Mouse (Mus musculus) CH12.LX (cell line): ENCODE data around the gene Cth. TPM values are rescaled to one million over a fixed set of nuclear protein-coding genes. Genes with fewer than 3 reads are reported as not detected.

ENCODE experiments used
- DNase-seq: peaks from one replicate; pipeline ENCODE4 v3.0.0-alpha.2; 2013; ENCODE audit errors: extremely low read depth
- H3K27ac ChIP-seq: 2 replicates; pipeline ENCODE4 v1.5.1; 2012; ENCODE audit warnings: low read depth, mild to moderate bottlenecking, control low read depth, moderate library complexity; ENCODE audit not compliant: insufficient read depth
- H3K27me3 ChIP-seq: replicated peaks from 2 replicates; pipeline ENCODE3; 2012; ENCODE audit warnings: inconsistent platforms
- H3K36me3 ChIP-seq, 2 experiments: replicated peaks in 1 of 2; 2 replicates each; pipeline versions ENCODE3 to v1.6.1; 2012; ENCODE audit warnings: inconsistent platforms in 1 of 2, low read length in 1 of 2, mild to moderate bottlenecking in 1 of 2, mixed read lengths in 1 of 2, moderate library complexity in 1 of 2; ENCODE audit not compliant: control insufficient read depth in 1 of 2, insufficient read depth in 1 of 2
- H3K4me1 ChIP-seq, 2 experiments: 2 replicates each; pipeline ENCODE4 v1.6.1; 2012; ENCODE audit warnings: inconsistent platforms in 1 of 2, moderate library complexity in 1 of 2; ENCODE audit not compliant: insufficient read depth in 2 of 2, control insufficient read depth in 1 of 2
- H3K4me2 ChIP-seq: 2 replicates; pipeline ENCODE4 v1.6.1; 2012; ENCODE audit warnings: low read depth, mild to moderate bottlenecking, control low read depth; ENCODE audit not compliant: poor library complexity, insufficient read depth, severe bottlenecking
- H3K4me3 ChIP-seq, 3 experiments: fragments of 150-350 bp in 1 of 3; sonication (generic) in 1 of 3; replicated peaks in 1 of 3; 2 replicates each; pipeline versions ENCODE3 to v1.5.1; 2011 to 2012; ENCODE audit warnings: low read depth in 2 of 3, low read length in 2 of 3, mild to moderate bottlenecking in 2 of 3, moderate library complexity in 2 of 3, control low read depth in 1 of 3, improper control_type of control experiment in 1 of 3, inconsistent platforms in 1 of 3, mixed read lengths in 1 of 3; ENCODE audit not compliant: poor library complexity in 1 of 3
- H3K79me2 ChIP-seq: replicated peaks from 2 replicates; pipeline ENCODE4 v1.6.1; 2012; ENCODE audit warnings: mild to moderate bottlenecking, moderate library complexity; ENCODE audit not compliant: control insufficient read depth, poor library complexity, insufficient read depth, severe bottlenecking; ENCODE audit errors: extremely low read depth
- H3K9ac ChIP-seq: 2 replicates; pipeline ENCODE4 v1.6.1; 2012; ENCODE audit warnings: low read depth, mild to moderate bottlenecking, control low read depth, moderate library complexity; ENCODE audit not compliant: insufficient read depth
- H3K9me3 ChIP-seq: replicated peaks from 2 replicates; pipeline ENCODE3; 2012; ENCODE audit warnings: low read length, inconsistent platforms, mixed read lengths
- CHD1 ChIP-seq: IDR thresholded peaks from 2 replicates; pipeline ENCODE4 v1.6.1; 2012; ENCODE audit warnings: low read depth, low read length, improper control_type of control experiment, inconsistent platforms
- CTCF ChIP-seq, 2 experiments: IDR thresholded peaks in 1 of 2; conservative IDR thresholded peaks in 1 of 2; 2 replicates each; pipeline ENCODE4 v1.5.1; 2011 to 2012; ENCODE audit warnings: low read depth in 2 of 2, low read length in 2 of 2, improper control_type of control experiment in 1 of 2, inconsistent platforms in 1 of 2, mild to moderate bottlenecking in 1 of 2, moderate library complexity in 1 of 2
- ELF1 ChIP-seq: IDR thresholded peaks from 2 replicates; pipeline ENCODE4 v1.6.1; 2014; ENCODE audit warnings: low read depth, mild to moderate bottlenecking, inconsistent platforms, low read length, improper control_type of control experiment
- EP300 ChIP-seq: IDR thresholded peaks from 2 replicates; pipeline ENCODE4 v1.6.1; 2011; ENCODE audit warnings: low read length, improper control_type of control experiment
- ETS1 ChIP-seq: conservative IDR thresholded peaks from 2 replicates; pipeline ENCODE4 v1.6.1; 2012; ENCODE audit warnings: low read depth, mild to moderate bottlenecking, inconsistent platforms, low read length, improper control_type of control experiment, moderate library complexity
- HCFC1 ChIP-seq: IDR thresholded peaks from 2 replicates; pipeline ENCODE4 v1.6.1; 2012; ENCODE audit warnings: low read depth, mild to moderate bottlenecking, inconsistent platforms, low read length, improper control_type of control experiment
- IRF4 ChIP-seq: IDR thresholded peaks from 2 replicates; pipeline ENCODE4 v1.6.1; 2014; ENCODE audit warnings: low read depth, mild to moderate bottlenecking, inconsistent platforms, low read length, improper control_type of control experiment
- JUND ChIP-seq: conservative IDR thresholded peaks from 2 replicates; pipeline ENCODE4 v1.6.1; 2011; ENCODE audit warnings: low read depth, low read length, improper control_type of control experiment
- MAFK ChIP-seq: IDR thresholded peaks from 2 replicates; pipeline ENCODE4 v1.6.1; 2011; ENCODE audit warnings: low read length, improper control_type of control experiment; ENCODE audit not compliant: insufficient replicate concordance
- MXI1 ChIP-seq: IDR thresholded peaks from 2 replicates; pipeline ENCODE4 v1.6.1; 2011; ENCODE audit warnings: mild to moderate bottlenecking, low read depth, low read length, improper control_type of control experiment
- NELFE ChIP-seq: IDR thresholded peaks from 2 replicates; pipeline ENCODE4 v1.6.1; 2011; ENCODE audit warnings: low read depth, low read length, improper control_type of control experiment
- NRF1 ChIP-seq: IDR thresholded peaks from 2 replicates; pipeline ENCODE4 v1.6.1; 2014; ENCODE audit warnings: low read depth, mild to moderate bottlenecking, inconsistent platforms, low read length, improper control_type of control experiment, moderate library complexity
- PAX5 ChIP-seq: IDR thresholded peaks from 2 replicates; pipeline ENCODE4 v1.6.1; 2012; ENCODE audit warnings: low read length, inconsistent platforms, mixed read lengths
- POLR2A ChIP-seq: IDR thresholded peaks from 2 replicates; pipeline ENCODE4 v1.6.1; 2011; ENCODE audit warnings: low read depth, mild to moderate bottlenecking, improper control_type of control experiment, low read length
- POLR2AphosphoS2 ChIP-seq: IDR thresholded peaks from 2 replicates; pipeline ENCODE4 v1.6.1; 2011; ENCODE audit warnings: low read depth, low read length, improper control_type of control experiment
- RAD21 ChIP-seq: IDR thresholded peaks from 2 replicates; pipeline ENCODE4 v1.6.1; 2011; ENCODE audit warnings: low read depth, mild to moderate bottlenecking, low read length, improper control_type of control experiment, moderate library complexity
- RCOR1 ChIP-seq: conservative IDR thresholded peaks from 2 replicates; pipeline ENCODE4 v1.6.1; 2012; ENCODE audit warnings: low read depth, mild to moderate bottlenecking, inconsistent platforms, low read length, improper control_type of control experiment
- SMC3 ChIP-seq: IDR thresholded peaks from 2 replicates; pipeline ENCODE4 v1.6.1; 2011; ENCODE audit warnings: low read depth, low read length, improper control_type of control experiment
- TCF12 ChIP-seq: IDR thresholded peaks from 2 replicates; pipeline ENCODE4 v1.6.1; 2014; ENCODE audit warnings: low read depth, mild to moderate bottlenecking, inconsistent platforms, low read length, improper control_type of control experiment
- USF2 ChIP-seq: conservative IDR thresholded peaks from 2 replicates; pipeline ENCODE4 v1.6.1; 2011; ENCODE audit warnings: low read depth, low read length, improper control_type of control experiment
- ZC3H11A ChIP-seq: IDR thresholded peaks from 2 replicates; pipeline ENCODE4 v1.6.1; 2012; ENCODE audit warnings: low read depth, mild to moderate bottlenecking, inconsistent platforms, low read length, improper control_type of control experiment
- ZMIZ1 ChIP-seq: IDR thresholded peaks from 2 replicates; pipeline ENCODE4 v1.6.1; 2012; ENCODE audit warnings: low read depth, mild to moderate bottlenecking, inconsistent platforms, low read length, improper control_type of control experiment
- ZNF384 ChIP-seq: IDR thresholded peaks from 2 replicates; pipeline ENCODE4 v1.6.1; 2012; ENCODE audit warnings: low read depth, low read length, improper control_type of control experiment, inconsistent platforms
- dilution Hi-C: fragments of 300-500 bp; cut with MboI; formaldehyde crosslinking; loops from 2 replicates; pipeline ENCODE4 v1.14.3; 2020; ENCODE audit warnings: low sequenced_read_pairs; ENCODE audit not compliant: extremely low pct_unique_long_range_greater_than_20kb, extremely low pct_ligation_motif_present
- in situ Hi-C: fragments of 300-500 bp; cut with MboI; formaldehyde crosslinking; loops from 3 replicates; pipeline ENCODE4 v1.14.3; 2019; ENCODE audit warnings: low sequenced_read_pairs, low pct_ligation_motif_present, low pct_unique_long_range_greater_than_20kb, mixed read lengths
- polyA plus RNA-seq: library from polyadenylated mRNA; unstranded; fragments of >175 nt; gene quantifications from 2 replicates; pipeline ENCODE4 v1.2.1, GENCODE M21; 2012; ENCODE audit warnings: low read depth; ENCODE audit not compliant: insufficient read length
- total RNA-seq, 2 experiments: library from RNA; depleted of rRNA; stranded (reverse); fragments of 300-350 nt in 1 of 2; fragments of >200 nt in 1 of 2; gene quantifications; 2 replicates each; pipeline ENCODE4 v1.2.3; 2012 to 2014

Gene Cth
- total and polyA plus RNA-seq, 3 experiments, result 187 to 637 (median 370) TPM

GRCm38 (mm10) chr3:157899986-157900385 lies 24.9 kb downstream of the Cth start:
- in situ Hi-C loops, result loop anchor here (25.0 kb wide), 1 partner anchor 338 kb away; the partner anchor contains the start of gene Ptger3

GRCm38 (mm10) chr3:157897645-157898044 lies 27.2 kb downstream of the Cth start:
- H3K9me3 ChIP-seq, result no peaks in the 10 kb centered on the region
- no peaks in the 10 kb centered on the region for H3K4me1 ChIP-seq
- peak; percentile 40 for DNase-seq
- dilution Hi-C loops, result no loop called here
- no peaks in the 10 kb centered on the region for H3K79me2 ChIP-seq
- TF ChIP-seq IRF4 (no peak), HCFC1 (peak; percentile 55; the same call in 1 of the 2 replicates)
- in situ Hi-C loops, result loop anchor here (25.0 kb wide), 1 partner anchor 335 kb away; the partner anchor contains the start of gene Ptger3
- H3K27me3 ChIP-seq, result no peaks in the 10 kb centered on the region
- no peak overlapping the region for H3K4me3 ChIP-seq
- H3K36me3 ChIP-seq, result peaks cover 78 to 90% of the 10 kb centered on the region in 2 experiments
- H3K27ac ChIP-seq, result peak overlapping the region; percentile 21; the same call in 1 of the 2 replicates
- H3K9ac ChIP-seq, result no peak overlapping the region
- H3K4me2 ChIP-seq, result no peak overlapping the region

More at GRCm38 (mm10) chr3:157899986-157900385, 24.9 kb downstream of the Cth start:
- dilution Hi-C loops, result no loop called here
- Histone ChIP-seq H3K27ac (no peak overlapping the region), H3K4me2 (no peak overlapping the region), H3K4me3 (no peak overlapping the region), H3K27me3 (no peaks in the 10 kb centered on the region), H3K4me1 (no peaks in the 10 kb centered on the region), H3K9me3 (no peaks in the 10 kb centered on the region), H3K9ac (no peak overlapping the region), H3K79me2 (no peaks in the 10 kb centered on the region)
- TF ChIP-seq ZC3H11A (no peak), MXI1 (no peak), PAX5 (no peak)
- TF ChIP-seq, all 38 proteins: peak for 0
- DNase-seq, result no peak
- H3K36me3 ChIP-seq, result peaks cover 82 to 94% of the 10 kb centered on the region in 2 experiments

DNA sequence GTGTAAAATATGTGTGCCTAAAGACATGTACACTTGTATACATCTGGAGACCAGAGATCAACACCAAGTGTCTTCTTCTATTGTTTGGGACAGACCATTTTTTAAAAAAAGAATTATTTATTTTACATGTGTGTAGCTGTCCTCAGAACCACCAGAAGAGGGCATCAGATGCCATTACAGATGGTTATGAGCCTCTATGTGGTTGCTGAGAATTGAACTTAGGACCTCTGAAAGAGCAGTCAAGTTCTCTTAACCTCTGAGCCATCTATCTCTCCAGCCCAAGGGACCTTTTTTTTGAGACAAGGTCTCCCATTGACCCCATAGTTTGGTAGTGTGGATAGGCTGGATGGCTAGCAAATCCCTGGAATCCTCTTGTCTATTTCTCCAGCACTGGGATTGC lies 33.1 kb downstream of the Cth start:
- Histone ChIP-seq H3K9ac (no peak overlapping the region), H3K27ac (no peak overlapping the region), H3K4me3 (no peak overlapping the region), H3K9me3 (no peaks in the 10 kb centered on the region), H3K4me2 (no peak overlapping the region), H3K27me3 (no peaks in the 10 kb centered on the region), H3K36me3 (peaks cover 40 to 54% of the 10 kb centered on the region in 2 experiments), H3K4me1 (no peaks in the 10 kb centered on the region), H3K79me2 (no peaks in the 10 kb centered on the region)
- in situ Hi-C loops, result loop anchor here (25.0 kb wide), 1 partner anchor 330 kb away; the partner anchor contains the start of gene Ptger3
- TF ChIP-seq MXI1, result no peak
- TF ChIP-seq EP300, result no peak
- TF ChIP-seq NELFE, result no peak
- TF ChIP-seq HCFC1, result no peak
- no peak for TF ChIP-seq USF2
- TF ChIP-seq ZMIZ1, result no peak
- TF ChIP-seq NRF1, result no peak
- TF ChIP-seq ETS1, result no peak
- TF ChIP-seq PAX5, result no peak
- no peak for TF ChIP-seq IRF4
- no peak for TF ChIP-seq ELF1
- TF ChIP-seq ZNF384, result peak; percentile 33; the same call in 1 of the 2 replicates
- peak; percentile 25 to 51; a peak in 2 of 4 replicates for TF ChIP-seq CTCF (conservative IDR thresholded peaks at IDR 0.05 in 1 of 2, IDR thresholded peaks at IDR 0.05 in 1 of 2; ENCODE audit: low read depth in 2 of 2, low read length in 2 of 2)
- no peak for TF ChIP-seq POLR2AphosphoS2
- no peak for TF ChIP-seq POLR2A
- TF ChIP-seq MAFK, result no peak
- TF ChIP-seq SMC3, result peak; percentile 35; the same call in 1 of the 2 replicates
- TF ChIP-seq RCOR1, result no peak
- TF ChIP-seq RAD21, result peak; percentile 25
- TF ChIP-seq CHD1, result no peak
- no peak for TF ChIP-seq TCF12
- TF ChIP-seq JUND, result no peak
- dilution Hi-C loops, result no loop called here
- peak; percentile 33 for DNase-seq
